Mouse (Mus musculus): ENCODE results near the gene Ank. TPM values are rescaled to one million over a fixed set of nuclear protein-coding genes. Genes with fewer than 3 reads are reported as not detected.

Gene Ank
- total RNA-seq, 1 experiment from 2014 or later, result 4.1 TPM

- no peak for ATAC-seq (ENCODE audit: extremely low read depth, insufficient number of reproducible peaks, low FRiP score, poor library complexity, severe bottlenecking)
Observed at GRCm38 (mm10) chr15:27519857-27520256, 53.4 kb downstream of the Ank start.

GRCm38 (mm10) chr15:27525233-27526005 is 58.9 kb downstream of the Ank start:
- no peak for ATAC-seq (ENCODE audit: extremely low read depth, insufficient number of reproducible peaks, low FRiP score, poor library complexity, severe bottlenecking)

- no peak for ATAC-seq (ENCODE audit: extremely low read depth, insufficient number of reproducible peaks, low FRiP score, poor library complexity, severe bottlenecking)
Observed at GRCm38 (mm10) chr15:27528896-27529295, 62.4 kb downstream of the Ank start.

GRCm38 (mm10) chr15:27530023-27530422 is 63.5 kb downstream of the Ank start:
- no peak for ATAC-seq (ENCODE audit: extremely low read depth, insufficient number of reproducible peaks, low FRiP score, poor library complexity, severe bottlenecking)

GRCm38 (mm10) chr15:27533036-27533435 is 66.6 kb downstream of the Ank start:
- ATAC-seq (ENCODE audit: extremely low read depth, insufficient number of reproducible peaks, low FRiP score, poor library complexity, severe bottlenecking), result no peak

GRCm38 (mm10) chr15:27535681-27536080 is 69.2 kb downstream of the Ank start:
- ATAC-seq (ENCODE audit: extremely low read depth, insufficient number of reproducible peaks, low FRiP score, poor library complexity, severe bottlenecking), result no peak

GRCm38 (mm10) chr15:27536186-27536585 is 69.7 kb downstream of the Ank start:
- no peak for ATAC-seq (ENCODE audit: extremely low read depth, insufficient number of reproducible peaks, low FRiP score, poor library complexity, severe bottlenecking)

GRCm38 (mm10) chr15:27536771-27537170 is 70.3 kb downstream of the Ank start:
- no peak for ATAC-seq (ENCODE audit: extremely low read depth, insufficient number of reproducible peaks, low FRiP score, poor library complexity, severe bottlenecking)

- no peak for ATAC-seq (ENCODE audit: extremely low read depth, insufficient number of reproducible peaks, low FRiP score, poor library complexity, severe bottlenecking)
Observed at GRCm38 (mm10) chr15:27537519-27538223, 71.2 kb downstream of the Ank start.

GRCm38 (mm10) chr15:27539745-27540144 is 73.3 kb downstream of the Ank start:
- no peak for ATAC-seq (ENCODE audit: extremely low read depth, insufficient number of reproducible peaks, low FRiP score, poor library complexity, severe bottlenecking)

GRCm38 (mm10) chr15:27545203-27545602 is 78.7 kb downstream of the Ank start:
- ATAC-seq (ENCODE audit: extremely low read depth, insufficient number of reproducible peaks, low FRiP score, poor library complexity, severe bottlenecking), result no peak

- ATAC-seq (ENCODE audit: extremely low read depth, insufficient number of reproducible peaks, low FRiP score, poor library complexity, severe bottlenecking), result no peak
Observed at GRCm38 (mm10) chr15:27548110-27548509, 81.6 kb downstream of the Ank start.

GRCm38 (mm10) chr15:27549071-27549470 is 82.6 kb downstream of the Ank start:
- ATAC-seq (ENCODE audit: extremely low read depth, insufficient number of reproducible peaks, low FRiP score, poor library complexity, severe bottlenecking), result no peak

GRCm38 (mm10) chr15:27549878-27550277 is 83.4 kb downstream of the Ank start:
- no peak for ATAC-seq (ENCODE audit: extremely low read depth, insufficient number of reproducible peaks, low FRiP score, poor library complexity, severe bottlenecking)

- ATAC-seq (ENCODE audit: extremely low read depth, insufficient number of reproducible peaks, low FRiP score, poor library complexity, severe bottlenecking), result no peak
Observed at GRCm38 (mm10) chr15:27550358-27550992, 84.0 kb downstream of the Ank start.

- no peak for ATAC-seq (ENCODE audit: extremely low read depth, insufficient number of reproducible peaks, low FRiP score, poor library complexity, severe bottlenecking)
Observed at GRCm38 (mm10) chr15:27551117-27552114, 84.9 kb downstream of the Ank start.

GRCm38 (mm10) chr15:27552129-27552700 is 85.7 kb downstream of the Ank start:
- ATAC-seq (ENCODE audit: extremely low read depth, insufficient number of reproducible peaks, low FRiP score, poor library complexity, severe bottlenecking), result no peak

- ATAC-seq (ENCODE audit: extremely low read depth, insufficient number of reproducible peaks, low FRiP score, poor library complexity, severe bottlenecking), result no peak
Observed at GRCm38 (mm10) chr15:27553554-27553953, 87.1 kb downstream of the Ank start.
